ENCODE assay signal across 7 mouse cellular contexts in the genomic region with DNA sequence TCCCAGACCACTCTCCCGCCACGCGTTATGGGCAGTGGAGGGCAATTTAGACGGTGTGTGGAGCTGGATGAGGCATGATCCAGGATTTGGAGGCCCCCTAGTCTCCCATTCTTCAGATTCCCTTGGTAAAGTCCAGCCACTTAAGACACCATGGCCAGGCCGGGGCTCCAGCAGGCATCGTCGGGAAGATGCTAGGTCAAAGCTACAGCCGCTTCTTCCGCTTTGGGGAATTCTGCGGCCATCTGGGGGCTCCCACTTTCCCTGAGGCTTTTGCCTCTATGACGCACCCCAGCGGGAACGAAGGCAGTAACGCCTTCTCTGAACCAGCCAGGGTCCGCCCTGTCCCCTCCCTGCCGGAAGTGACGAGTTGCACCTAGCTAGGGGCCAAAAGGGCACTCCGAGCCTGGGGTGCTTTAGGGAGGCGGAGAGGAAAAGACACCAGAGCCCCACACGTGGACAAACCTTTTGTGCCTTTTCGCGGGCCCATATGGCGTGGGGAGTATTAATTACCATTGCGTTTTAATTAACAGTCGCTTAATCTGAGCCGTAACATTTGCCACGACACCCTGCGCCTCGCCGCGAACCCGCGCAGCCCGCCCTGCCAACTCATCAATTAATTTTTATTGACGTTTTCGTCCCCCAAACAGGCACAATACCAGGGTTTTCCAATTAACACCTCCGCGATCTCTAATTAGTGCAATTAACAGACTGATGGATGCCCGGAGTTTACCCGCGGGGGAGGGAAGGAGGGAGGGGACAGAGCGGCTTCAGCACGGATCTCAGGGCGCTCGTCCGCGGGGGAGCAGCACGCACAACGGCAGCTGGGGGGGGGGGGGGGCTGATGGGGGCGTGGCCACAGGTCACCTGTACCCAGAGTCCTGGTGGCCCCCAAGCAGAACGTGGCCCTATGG. TPM values are rescaled to one million over a fixed set of nuclear protein-coding genes. Genes with fewer than 3 reads are reported as not detected.
A peak's percentile ranks its signal among the peaks of the same experiment; 100 is the strongest.
DNase-seq lines count a peak whose midpoint lies in the region; ATAC-seq and TF ChIP-seq lines count a peak whose summit lies in the region.

No protein-coding gene starts in this region.

- 0 out of 2 replicates have a peak, but pooled peaks have one; percentile 19 for TF ChIP-seq POLR2A in cerebellum, adult 2 months (IDR thresholded peaks at IDR 0.05; ENCODE audit: borderline replicate concordance, insufficient read depth, low read length)

- H3K4me2 ChIP-seq in hindbrain, embryonic 15.5 days: peak overlapping the region; percentile 52
- peak overlapping the region; percentile 53 for H3K4me2 ChIP-seq in midbrain, embryonic 15.5 days

- 16% methylated on average over 51 of the region's 51 CpGs for WGBS in cerebellum, adult 2 months
- WGBS in hindbrain, embryonic 15.5 days: 11% methylated on average over 48 of the region's 51 CpGs
- WGBS in midbrain, embryonic 15.5 days: 13% methylated on average over 50 of the region's 51 CpGs

- intact Hi-C loops in gastrocnemius, adult 2 months (cut with DNase I): no loop called here

- no peaks in the 10 kb centered on the region for H3K27me3 ChIP-seq in cerebellum, adult 2 months (ENCODE audit: control insufficient read depth, insufficient read depth, low read length)
- peaks cover 58% of the 10 kb centered on the region for H3K27me3 ChIP-seq in hindbrain, embryonic 15.5 days
- peaks cover 14% of the 10 kb centered on the region for H3K27me3 ChIP-seq in midbrain, embryonic 15.5 days (replicated peaks)

- ATAC-seq in hindbrain, embryonic 15.5 days (ENCODE audit: low FRiP score, low read depth): no peak
- no peak for ATAC-seq in midbrain, embryonic 15.5 days (replicated peaks)

- no peak overlapping the region; the same call in 1 of the 2 replicates for H3K9ac ChIP-seq in hindbrain, embryonic 15.5 days
- H3K9ac ChIP-seq in midbrain, embryonic 15.5 days: peak overlapping the region; percentile 21; the same call in 1 of the 2 replicates

- H3K4me1 ChIP-seq in cerebellum, adult 2 months (ENCODE audit: control insufficient read depth, insufficient read depth, low read length): no peaks in the 10 kb centered on the region
- H3K4me1 ChIP-seq in hindbrain, embryonic 15.5 days (replicated peaks): peaks cover 43% of the 10 kb centered on the region
- H3K4me1 ChIP-seq in midbrain, embryonic 15.5 days: peaks cover 47% of the 10 kb centered on the region

- no peaks in the 10 kb centered on the region for H3K36me3 ChIP-seq in hindbrain, embryonic 15.5 days
- H3K36me3 ChIP-seq in midbrain, embryonic 15.5 days (replicated peaks): no peaks in the 10 kb centered on the region

- no peak for TF ChIP-seq CTCF in cerebellum, adult 2 months (IDR thresholded peaks at IDR 0.05; ENCODE audit: borderline replicate concordance, insufficient read depth, low read depth, low read length)
- TF ChIP-seq CTCF in gastrocnemius, adult 2 months (IDR thresholded peaks at IDR 0.05): no peak

- no peak overlapping the region for H3K27ac ChIP-seq in cerebellum, adult 2 months (ENCODE audit: insufficient read depth, low read length)
- peak overlapping the region; percentile 78 for H3K27ac ChIP-seq in gastrocnemius, adult 2 months
- H3K27ac ChIP-seq in hindbrain, embryonic 15.5 days (replicated peaks): no peak overlapping the region
- no peak overlapping the region for H3K27ac ChIP-seq in midbrain, embryonic 15.5 days

- H3K9me3 ChIP-seq in hindbrain, embryonic 15.5 days: no peaks in the 10 kb centered on the region
- H3K9me3 ChIP-seq in midbrain, embryonic 15.5 days: no peaks in the 10 kb centered on the region

- DNase-seq in adrenal gland, adult (ENCODE audit: inconsistent age in 2 of 2, low spot score in 1 of 2): peak; percentile 72 to 87
- peak; percentile 66 to 73 for DNase-seq in cerebellum, adult 2 months
- peak; percentile 89 for DNase-seq in gastrocnemius, adult 2 months
- DNase-seq in liver: peak; percentile 89
- DNase-seq in thymus, postnatal 10 days (ENCODE audit: low spot score in 2 of 2): peak; percentile 55 to 66

- H3K4me3 ChIP-seq in cerebellum, adult 2 months (replicated peaks; ENCODE audit: insufficient read depth, low read depth, low read length): peak overlapping the region; percentile 57
- peak overlapping the region; percentile 80 for H3K4me3 ChIP-seq in gastrocnemius, adult 2 months
- peak overlapping the region; percentile 28 for H3K4me3 ChIP-seq in hindbrain, embryonic 15.5 days
- peak overlapping the region; percentile 31 for H3K4me3 ChIP-seq in midbrain, embryonic 15.5 days

RNA-seq across cellular contexts. Expression of gene Foxp4, which starts 15.1 kb away (rescaled TPM):
- 52.4 and 55.4 TPM in 2 replicates for polyA plus RNA-seq in cerebellum, adult 2 months (2012; rRNA removed)
- total RNA-seq in gastrocnemius, adult 2 months (2021): 1 to 10 TPM; 7.3 to 7.9 TPM
- 34.3 and 42.2 TPM in 2 replicates for polyA plus RNA-seq in hindbrain, embryonic 15.5 days (2015; fragmentation: Nextera tagmentation; extraction: Ambion mirVana)
- polyA plus RNA-seq in midbrain, embryonic 15.5 days (2015; fragmentation: Nextera tagmentation; extraction: Ambion mirVana): 43.3 and 46.6 TPM in 2 replicates

Comparison
In these comparisons a context has a peak if more than half of its experiments do, and no peak if none do; other contexts are left out.
1. H3K4me3 ChIP-seq: peak in every context shown above with its lines; median percentile 80 in gastrocnemius, adult 2 months; 57 in cerebellum, adult 2 months; 31 in midbrain, embryonic 15.5 days; 28 in hindbrain, embryonic 15.5 days.